Mouse (Mus musculus) left cerebral cortex, adult 9 months (tissue): ENCODE measurements around the gene Ppib.

Experiments used
- DNase-seq, 2 experiments: peaks; one replicate each; pipeline ENCODE4 v3.0.0; 2022; ENCODE audit warnings: low spot score in 2 of 2

The Ppib gene

GRCm38 (mm10) chr9:66072754-66073153, 12.7 kb downstream of the Ppib start:
- no peak for DNase-seq

GRCm38 (mm10) chr9:66078072-66078471, 18.1 kb downstream of the Ppib start:
- DNase-seq, result no peak

GRCm38 (mm10) chr9:66078493-66078892, 18.5 kb downstream of the Ppib start:
- no peak for DNase-seq

DNA sequence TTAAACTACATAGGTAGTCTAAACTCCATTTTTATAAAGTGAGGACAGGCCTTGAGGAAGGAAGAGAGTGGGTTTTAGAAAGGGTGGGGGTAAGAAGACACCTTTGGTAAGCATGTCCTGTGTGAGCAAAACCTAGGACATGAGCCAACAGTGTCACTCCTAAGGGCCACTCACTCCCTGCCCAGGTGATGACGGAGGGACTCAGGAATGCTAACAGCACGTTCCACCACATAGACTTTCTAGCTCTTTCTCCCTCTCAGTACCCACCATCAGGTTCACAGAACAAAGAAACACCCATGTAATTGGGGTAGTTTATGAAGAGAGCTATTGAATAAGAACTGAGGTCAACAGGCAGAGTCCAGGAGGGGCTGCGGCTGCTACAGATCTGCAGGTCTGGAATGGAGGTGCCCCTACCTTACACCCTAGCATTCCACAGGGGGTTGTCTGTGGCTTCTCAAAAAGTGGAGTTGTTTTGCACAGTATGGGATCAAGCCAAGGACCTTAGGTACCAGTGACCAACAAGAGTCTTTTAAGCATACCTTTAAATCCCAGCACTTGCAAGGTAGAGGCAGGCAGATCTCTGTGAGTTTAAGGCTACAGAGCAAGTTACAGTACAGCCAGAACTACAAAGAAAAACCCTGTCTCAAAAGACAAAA, 20.9 kb downstream of the Ppib start:
- no peak for DNase-seq

GRCm38 (mm10) chr9:66081999-66082398, 22.0 kb downstream of the Ppib start:
- DNase-seq, result no peak

- no peak for DNase-seq
Measured at GRCm38 (mm10) chr9:66084171-66084570, 24.1 kb downstream of the Ppib start.

DNA sequence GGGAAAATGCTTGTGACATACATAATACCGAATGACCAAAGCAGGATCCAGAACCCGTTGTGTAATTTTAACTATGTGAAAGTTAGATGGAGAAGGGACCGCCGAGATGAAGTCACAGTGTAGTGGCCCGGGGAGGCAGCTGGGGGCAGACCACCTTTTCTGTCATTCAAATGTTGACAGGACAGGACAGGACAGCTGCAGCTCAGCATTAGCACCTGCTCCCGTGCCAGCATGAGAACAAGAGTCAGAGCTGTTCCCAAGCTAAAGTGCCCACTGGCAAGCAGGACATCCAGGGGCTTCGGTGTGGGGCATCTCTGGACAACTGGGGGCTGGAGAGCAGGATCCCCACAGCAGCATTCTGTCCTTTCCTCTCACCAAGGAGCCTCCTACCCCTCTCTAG, 27.0 kb downstream of the Ppib start:
- no peak for DNase-seq

- DNase-seq, result peak in 1 of 2 experiments; percentile 56
Measured at GRCm38 (mm10) chr9:66088411-66088810, 28.4 kb downstream of the Ppib start.

DNA sequence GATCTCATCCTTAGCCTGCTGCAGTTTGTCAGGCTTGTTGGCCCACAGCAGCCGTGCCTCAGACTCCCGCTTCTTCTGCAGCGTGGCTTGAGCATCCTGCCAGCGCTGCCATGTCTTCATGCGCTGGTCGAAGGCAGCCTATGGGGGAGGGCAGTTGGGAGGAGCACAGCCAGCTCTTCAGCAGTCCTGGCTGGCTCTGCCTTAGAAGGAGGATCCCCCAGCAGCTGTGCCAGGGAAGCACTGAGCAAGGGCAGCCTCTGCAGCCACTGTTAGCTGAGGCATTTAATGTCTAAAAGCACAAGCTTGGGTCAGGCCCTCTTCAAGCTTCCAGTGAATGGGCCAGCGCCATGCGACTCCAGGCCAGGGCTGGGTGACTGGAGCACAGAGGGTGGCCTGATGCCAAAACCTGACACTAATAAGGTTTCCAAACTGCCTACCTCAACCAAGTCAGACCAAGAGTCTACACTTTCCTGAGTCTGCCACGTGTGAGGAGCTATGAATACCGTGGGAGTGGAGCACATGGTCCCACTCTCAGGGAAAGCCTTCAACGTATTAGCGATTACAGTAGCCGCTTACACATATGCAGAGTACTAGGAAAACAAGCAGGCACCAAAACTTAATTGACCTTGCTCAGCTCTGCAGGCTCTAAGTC, 30.7 kb downstream of the Ppib start:
- DNase-seq, result no peak

DNA sequence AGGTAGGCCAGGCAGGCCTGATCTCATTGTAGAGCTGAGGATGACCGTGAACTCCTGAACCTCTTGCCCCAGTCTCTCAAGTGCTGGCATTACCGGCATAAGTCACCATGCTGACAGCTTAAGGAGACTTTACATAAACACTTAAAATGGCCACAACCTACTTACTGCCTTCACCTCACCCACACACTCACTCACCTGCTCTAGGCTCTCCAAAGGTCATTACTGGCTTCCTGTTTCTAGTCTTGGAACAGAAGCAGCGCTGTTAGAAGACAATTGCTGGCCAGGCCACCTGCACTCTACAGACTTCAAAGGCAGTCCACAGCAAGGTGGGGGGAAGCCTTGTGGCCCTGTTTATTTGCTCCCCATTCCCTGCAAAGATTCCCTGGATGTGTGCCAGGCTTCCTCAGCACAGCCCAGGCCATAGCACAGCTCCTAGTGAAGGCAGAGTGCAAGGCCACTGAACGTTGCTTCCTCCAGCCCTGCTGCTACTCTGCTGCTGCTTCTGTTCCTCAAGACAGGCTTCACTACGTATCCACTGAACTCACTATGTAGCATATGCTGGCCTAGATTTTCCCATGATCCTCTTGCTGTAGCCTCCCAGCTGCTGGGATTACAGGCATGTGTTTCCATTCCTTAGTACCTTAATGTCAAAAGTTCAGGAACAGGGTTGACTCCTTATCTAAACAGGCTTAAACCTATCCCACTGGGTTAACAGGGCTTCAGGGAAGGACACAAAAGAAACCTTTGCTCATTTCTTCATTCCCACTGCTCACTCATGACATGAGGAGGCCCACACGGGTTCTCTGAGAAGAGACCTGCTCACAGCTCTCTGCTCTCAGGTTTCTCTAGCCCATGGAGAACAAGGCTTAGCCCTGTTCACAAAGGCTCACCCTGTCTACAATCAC, 31.6 kb downstream of the Ppib start:
- no peak for DNase-seq

DNA sequence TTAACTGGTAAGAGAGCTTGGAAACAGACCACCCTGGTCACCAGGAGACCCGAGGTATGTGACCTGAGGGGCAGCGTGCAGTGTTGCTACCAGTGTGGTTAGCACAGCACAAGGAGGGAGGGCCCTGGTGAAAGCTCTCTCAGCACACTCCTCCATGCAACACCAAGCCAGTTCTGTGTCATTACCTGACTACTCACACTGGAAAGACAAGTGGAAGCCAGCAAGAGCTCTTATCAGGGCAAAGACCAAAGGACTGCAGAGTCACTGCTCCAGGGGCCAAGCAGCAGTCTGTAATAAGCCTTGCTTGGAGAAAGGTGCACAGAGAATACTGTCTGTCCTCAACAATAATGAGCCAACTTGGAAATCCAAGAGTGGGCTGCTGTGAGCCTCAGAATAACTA, 32.6 kb downstream of the Ppib start:
- no peak for DNase-seq

- peak in 1 of 2 experiments; percentile 36 for DNase-seq
Measured at GRCm38 (mm10) chr9:66101577-66101976, 41.6 kb downstream of the Ppib start.

- peak in 1 of 2 experiments; percentile 32 for DNase-seq
Measured at GRCm38 (mm10) chr9:66102668-66103067, 42.6 kb downstream of the Ppib start.

DNA sequence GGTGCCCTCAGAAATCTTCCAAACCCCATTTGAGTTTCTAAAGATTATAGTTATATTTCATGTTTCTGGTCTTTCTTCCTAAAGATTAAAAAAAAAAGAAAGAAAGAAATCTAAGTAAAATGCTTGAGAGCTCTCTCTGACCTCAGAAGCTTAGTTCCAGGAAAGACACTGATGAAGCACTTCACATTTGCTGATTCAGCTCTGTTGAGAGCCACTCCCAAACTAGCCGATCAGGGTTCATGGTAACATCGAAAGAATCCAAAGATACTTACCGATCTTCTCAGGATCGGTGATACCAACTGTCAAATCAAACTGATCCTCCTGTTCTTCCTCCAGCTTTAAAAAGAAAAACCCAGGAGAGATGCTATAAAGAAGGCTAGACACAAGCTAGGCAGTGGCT, 44.6 kb downstream of the Ppib start:
- DNase-seq, result no peak

- no peak for DNase-seq
Measured at GRCm38 (mm10) chr9:66105168-66105567, 45.1 kb downstream of the Ppib start.

GRCm38 (mm10) chr9:66109574-66109973, 49.6 kb downstream of the Ppib start:
- no peak for DNase-seq

DNA sequence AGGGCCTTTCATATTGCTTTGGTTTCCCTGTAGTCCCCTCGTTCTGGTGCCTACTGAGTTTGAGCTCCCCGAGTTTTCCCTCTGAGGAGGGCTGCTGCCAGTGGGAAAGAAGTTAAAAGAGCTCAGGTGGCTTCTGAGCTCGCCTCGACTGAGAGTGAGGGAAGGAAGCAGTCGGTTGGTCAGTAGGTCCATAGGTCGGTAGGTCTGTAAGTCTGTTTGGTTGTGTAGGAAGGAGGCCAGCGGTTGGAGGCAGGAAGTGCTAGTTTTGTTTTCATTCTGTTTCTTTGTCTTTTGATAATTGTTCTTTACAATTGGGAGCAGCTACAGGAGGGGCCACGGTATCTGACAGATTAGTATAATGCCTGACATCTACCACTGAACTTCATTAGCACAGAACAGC, 50.1 kb downstream of the Ppib start:
- no peak for DNase-seq

GRCm38 (mm10) chr9:66110611-66111379, 50.8 kb downstream of the Ppib start:
- DNase-seq, result no peak

- no peak for DNase-seq
Measured at GRCm38 (mm10) chr9:66114341-66114740, 54.3 kb downstream of the Ppib start.
